Mouse (Mus musculus) kidney, adult 8-10 months (tissue): ENCODE measurements around the gene Ltc4s.

Experiments used
- DNase-seq, 2 experiments: peaks; one replicate each; pipeline ENCODE4 v3.0.0; 2022

Ltc4s gene

DNA sequence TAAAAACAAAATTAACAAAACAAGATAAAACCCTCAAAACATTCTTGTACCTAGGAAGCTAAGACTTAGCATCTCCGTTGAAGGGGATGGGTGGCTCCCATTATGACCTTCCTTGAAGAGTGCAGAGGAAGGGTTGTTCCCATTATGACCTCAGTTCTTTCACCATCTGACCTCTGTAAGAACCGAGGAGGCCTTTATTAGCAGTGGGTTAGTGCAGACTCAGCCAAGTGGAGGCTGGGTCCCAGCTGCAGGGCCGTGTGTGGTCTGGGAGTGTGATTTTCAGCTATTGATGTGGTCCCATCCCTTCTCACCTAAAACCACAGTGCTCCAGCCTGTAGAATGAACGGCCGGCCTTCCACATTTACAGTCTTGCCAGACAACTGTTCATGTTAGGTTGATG is 6.9 kb upstream of the Ltc4s start:
- DNase-seq: no peak

DNA sequence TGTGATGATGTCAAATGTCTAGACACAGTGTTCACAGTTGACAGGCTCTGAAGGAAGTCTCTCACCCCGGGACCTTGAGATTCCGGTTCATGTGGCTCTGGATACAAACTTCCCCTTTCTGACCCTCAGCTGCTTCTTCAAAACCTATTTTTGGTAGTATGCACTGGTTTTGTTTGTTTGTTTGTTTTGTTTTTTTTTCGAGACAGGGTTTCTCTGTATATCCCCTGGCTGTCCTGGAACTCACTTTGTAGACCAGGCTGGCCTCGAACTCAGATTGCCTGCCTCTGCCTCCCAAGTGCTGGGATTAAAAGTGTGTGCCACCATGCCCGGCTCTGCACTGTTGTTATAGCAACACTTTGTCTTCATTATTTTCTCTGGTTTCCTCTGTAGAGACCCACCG is 5.5 kb upstream of the Ltc4s start:
- DNase-seq: no peak

DNA sequence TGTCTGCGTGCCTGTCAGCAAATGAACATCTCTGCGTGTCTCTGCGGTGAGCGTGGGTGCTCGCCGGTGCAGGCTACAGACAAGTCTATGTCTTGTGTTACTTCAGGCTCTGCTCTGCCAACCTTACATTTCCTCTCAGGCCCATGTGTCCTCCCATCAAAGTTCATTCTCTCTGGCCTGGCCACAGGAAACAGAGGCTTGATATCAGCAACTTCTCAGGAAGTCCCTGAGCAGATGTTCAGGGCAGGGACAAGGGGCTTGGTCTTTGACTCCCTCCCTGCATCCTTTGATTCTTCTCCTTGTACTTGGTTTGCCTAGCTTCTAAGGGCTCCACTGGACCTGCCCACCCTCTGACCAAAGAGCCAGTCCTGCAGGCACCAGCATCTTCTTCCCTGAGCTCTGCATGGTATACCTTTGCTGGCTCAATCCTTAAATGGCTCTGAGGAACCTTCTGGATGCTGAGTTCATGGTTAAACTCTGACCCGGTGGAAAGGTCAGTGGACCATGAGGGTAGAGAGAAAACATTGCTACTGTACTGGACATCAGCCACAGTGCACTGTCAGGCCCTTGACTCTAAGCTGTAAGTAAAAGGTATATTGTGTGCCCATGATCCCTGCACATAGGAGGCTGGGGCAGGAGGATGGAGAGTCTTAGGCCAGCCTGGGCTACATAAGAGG is 2.0 kb upstream of the Ltc4s start:
- DNase-seq: peak in 1 of 2 experiments; percentile 65

DNA sequence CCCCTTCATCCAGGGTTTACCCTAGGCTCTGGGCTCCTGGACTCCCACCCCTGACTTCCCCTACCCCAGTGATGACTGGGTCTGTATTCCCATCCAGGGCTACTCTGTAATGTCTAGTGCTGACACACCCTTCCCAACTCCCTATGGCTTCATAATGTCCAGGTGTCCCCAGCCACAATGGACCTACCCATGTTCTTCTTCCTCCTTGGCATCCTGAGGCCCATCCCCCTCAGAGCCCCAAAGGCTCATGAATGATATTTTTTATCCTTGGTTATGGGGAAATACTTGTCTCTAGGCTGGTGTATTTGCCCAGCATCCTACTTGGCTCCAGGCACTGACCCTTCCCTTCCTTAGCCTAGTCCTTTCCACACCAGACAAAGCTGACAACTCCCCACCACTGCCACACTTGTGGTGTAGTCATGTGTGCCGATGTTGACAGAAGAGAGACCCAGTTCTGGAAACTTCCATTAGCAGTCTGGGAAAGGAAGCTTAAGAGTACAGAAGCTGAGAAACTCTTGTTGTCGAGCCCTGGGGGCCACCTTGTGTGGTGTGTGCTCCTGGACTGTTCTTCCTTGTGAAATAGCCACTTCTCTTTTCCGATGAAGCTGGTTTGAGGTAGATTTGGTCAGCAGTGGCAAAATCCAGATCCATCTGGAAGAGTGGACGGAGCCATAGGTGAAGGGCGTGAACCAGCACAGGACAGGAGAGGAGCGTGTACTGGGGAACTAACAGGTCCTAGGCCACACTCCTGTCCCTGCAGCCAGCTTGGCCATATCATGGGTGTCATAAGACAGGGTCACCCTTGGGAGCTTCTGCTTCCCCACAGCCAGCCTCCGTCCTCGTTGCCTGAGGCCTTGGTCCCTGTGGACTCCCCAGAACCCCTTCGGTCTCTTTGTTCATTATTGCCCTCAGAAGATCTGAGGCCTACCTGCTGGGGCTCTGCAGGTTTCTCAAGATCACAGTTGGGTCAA is 690 bp upstream of the Ltc4s start:
- DNase-seq: no peak

GRCm38 (mm10) chr11:50236937-50237835 is 1.2 kb downstream of the Ltc4s start:
- no peak for DNase-seq

DNA sequence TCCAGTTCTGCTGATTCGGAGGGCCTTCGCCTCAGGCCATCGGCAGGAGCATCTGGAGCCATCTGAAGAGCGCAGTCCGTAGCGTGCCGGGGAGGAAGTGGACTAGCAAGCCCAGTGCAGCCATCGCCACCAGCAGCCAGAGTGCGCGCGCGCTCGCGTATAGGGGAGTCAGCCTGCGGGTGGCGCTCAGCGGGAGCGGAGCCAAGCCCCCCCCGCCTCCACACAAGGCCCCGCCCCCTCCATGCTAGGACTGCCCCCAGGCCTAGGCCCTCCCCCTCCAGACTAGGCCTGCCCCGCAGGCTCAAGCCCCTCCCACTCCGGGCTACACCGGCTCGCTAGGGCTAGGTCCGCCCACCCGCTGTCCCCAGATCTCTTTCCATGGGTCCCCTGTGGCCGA is 1.9 kb downstream of the Ltc4s start:
- peak; percentile 89 for DNase-seq

DNA sequence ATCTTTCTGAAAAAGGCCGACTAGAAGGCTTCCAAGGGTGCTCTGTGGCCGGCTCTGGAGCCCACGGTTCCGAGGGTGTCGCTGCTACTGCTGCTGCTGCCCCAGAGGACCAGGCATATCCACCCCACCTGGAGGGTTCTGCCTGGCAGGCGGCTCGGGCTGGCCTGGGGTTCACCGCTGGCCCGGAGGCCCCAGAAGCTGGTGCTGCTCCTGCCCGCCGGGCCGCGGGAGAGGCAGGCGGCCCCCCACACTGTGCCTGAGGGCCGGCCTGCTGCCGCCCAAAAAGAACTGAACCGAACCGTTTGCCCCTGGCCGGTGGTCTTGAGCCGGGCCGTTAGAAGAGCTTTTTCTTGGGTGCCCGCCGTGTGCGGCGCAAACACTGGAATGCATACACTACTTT is 3.8 kb downstream of the Ltc4s start:
- DNase-seq: no peak

DNA sequence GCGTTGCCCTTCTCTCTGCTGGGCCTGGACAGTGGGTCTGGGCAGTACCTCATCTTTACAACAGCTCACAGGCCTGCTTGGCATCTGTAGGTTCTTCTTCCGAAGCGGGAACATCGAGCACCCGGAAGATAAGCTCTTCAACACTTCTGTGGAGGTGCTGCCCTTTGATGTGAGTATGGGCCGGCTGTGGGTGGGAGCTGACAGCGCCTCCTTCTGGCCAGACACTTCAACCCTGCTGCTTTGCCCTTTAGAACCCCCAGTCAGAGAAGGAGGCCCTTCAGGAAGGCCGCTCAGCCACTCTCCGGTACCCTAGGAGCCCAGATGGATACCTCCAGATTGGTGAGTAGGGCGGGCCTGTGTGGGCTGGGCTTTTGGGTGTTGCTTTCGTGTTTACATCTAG is 4.4 kb downstream of the Ltc4s start:
- DNase-seq: no peak

GRCm38 (mm10) chr11:50233022-50233421 is 5.4 kb downstream of the Ltc4s start:
- no peak for DNase-seq

- peak in 1 of 2 experiments; percentile 77 for DNase-seq
Observed at GRCm38 (mm10) chr11:50231411-50231810, 7.0 kb downstream of the Ltc4s start.

GRCm38 (mm10) chr11:50230481-50231304 is 7.7 kb downstream of the Ltc4s start:
- DNase-seq: no peak

DNA sequence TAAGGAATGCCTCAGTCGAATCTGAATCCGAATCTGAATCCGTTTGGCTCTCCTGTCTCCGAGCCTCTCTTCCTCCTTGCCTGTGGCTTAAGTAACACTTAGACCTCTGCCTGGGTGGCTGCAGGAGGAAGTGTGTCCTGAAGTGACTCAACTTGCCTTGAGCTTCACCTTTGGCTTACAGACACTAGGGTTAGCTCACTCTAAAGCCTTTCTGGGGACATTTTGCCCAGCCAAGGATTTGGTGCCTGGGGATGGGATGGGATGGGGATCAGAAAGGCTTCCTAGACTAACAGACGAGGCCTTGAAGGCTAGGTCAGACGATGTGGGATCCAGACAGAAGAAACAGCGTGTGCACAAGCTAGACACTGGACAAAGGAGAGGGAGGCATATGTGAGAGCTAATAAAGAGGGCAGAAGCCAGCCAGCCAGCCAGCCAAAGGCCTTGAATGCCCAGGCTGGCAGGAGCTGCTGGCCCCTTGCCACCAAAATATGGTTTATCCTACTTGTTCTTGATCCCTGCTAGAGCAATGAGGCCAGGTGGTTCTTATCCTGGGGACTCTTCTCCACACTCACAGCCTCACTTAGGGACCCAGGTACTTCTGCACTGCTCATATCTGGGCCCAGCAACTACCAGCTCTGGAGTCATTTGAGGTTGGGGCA is 9.0 kb downstream of the Ltc4s start:
- no peak for DNase-seq

- no peak for DNase-seq
Observed at GRCm38 (mm10) chr11:50228772-50229171, 9.6 kb downstream of the Ltc4s start.

DNA sequence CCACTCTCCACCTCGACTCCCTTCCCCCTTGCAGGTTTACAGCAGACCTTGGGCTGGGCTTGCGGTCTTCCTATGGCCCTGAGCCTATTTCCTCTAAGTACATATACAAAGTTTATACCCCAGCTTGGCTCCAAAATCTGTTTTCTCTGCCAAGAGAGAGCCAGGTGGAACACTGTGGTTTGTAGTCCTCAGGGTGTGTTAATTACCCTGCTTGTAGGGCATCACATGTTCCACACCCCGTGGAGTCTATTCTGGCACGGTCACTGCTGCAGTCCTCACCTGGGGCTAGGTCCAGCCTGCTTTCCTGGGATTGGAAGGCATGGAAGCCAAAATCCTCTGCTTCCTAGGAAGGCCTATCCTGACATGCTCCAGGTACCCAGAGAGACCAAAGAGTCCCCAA is 10.7 kb downstream of the Ltc4s start:
- no peak for DNase-seq

- no peak for DNase-seq
Observed at GRCm38 (mm10) chr11:50227226-50227625, 11.2 kb downstream of the Ltc4s start.

- DNase-seq: no peak
Observed at GRCm38 (mm10) chr11:50226406-50226805, 12.0 kb downstream of the Ltc4s start.

DNA sequence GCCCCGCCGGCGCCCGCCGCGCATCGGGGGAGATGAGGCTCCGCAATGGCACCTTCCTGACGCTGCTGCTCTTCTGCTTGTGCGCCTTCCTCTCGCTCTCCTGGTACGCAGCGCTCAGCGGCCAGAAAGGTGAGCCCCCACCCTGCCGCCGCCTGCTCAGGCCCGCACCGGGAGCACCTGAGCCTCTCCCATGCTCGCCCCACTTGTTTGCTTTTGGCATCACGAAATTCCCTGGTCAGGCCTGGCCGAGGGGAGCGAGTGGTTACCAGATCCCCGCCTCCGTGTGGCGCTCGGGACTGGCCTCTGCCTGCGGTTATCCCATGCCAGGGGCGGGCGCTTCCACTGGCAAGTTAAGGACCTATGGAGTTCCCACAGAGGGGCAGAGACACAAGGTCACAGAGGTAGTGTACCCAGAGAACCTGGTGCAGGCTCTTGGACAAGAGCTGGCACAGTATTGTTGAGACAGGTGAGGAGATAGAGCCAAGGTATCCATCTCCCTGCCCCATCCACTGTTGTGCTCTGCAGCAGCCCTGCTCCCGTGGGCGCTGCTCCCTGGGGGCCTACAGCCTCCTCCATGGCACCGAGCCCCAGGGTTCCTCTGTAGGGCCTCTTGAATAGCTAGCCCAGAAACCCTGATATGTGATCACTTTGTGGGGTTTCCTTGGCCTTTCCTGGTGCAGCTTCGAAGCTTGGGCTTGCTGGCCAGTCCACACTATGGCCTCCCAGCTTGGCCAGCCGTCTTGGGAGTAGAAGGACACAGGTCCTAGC is 12.6 kb downstream of the Ltc4s start:
- DNase-seq: peak in 1 of 2 experiments; percentile 56

DNA sequence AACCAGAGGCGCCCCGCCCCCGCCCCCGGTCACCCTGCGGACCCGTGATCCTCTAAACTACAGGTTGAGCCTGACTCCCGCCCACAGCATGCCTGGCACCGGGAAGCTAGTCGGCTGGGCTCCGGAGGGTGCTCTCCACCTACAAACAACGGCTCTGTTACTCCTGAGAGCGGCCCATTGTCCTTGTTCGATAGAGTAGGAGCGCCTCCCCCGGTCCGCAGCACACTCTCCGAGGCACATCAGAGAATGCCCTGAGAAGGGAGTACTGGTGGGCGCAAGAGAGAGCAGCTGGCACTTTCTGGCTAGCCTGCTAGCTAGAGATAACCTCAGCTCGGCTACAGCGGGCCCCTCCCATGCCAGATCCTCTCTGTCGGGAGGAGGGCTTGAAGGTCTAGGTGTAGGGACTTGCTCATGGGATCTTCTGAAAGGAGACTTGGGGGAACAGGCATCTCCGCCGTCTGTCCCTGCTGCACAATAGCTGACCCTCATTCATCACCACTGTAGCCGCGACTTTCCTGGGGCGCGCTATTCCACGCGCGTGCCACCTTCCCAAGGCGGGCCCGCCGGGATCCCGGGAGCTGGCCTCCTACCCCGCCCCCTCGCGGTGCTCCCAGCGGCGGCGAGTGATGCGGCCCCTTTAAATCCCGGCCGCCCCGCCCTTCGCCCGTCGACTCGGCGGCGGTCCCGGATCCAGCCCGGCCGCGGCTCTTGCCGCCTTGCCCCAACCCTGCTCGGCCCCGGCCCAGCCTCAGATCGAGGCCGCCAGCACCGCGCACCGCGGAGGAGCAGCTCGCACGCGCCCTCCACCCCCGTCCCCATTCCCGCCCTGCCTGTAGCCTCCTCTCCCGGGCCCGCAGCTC is 13.5 kb downstream of the Ltc4s start:
- DNase-seq: peak; percentile 87 to 90

- peak in 1 of 2 experiments; percentile 46 for DNase-seq
Observed at GRCm38 (mm10) chr11:50223783-50224662, 14.4 kb downstream of the Ltc4s start.
